Mouse (Mus musculus): ENCODE measurements around the gene Atf3. TPM values are rescaled to one million over a fixed set of nuclear protein-coding genes. Genes with fewer than 3 reads are reported as not detected.

Atf3 gene
- polyA plus RNA-seq, 1 experiment from 2014 or later = 1.4 TPM

- Histone ChIP-seq H3K4me2 (replicated peaks) (no peak overlapping the region), H3K4me1 (replicated peaks; ENCODE audit: control insufficient read depth, insufficient read depth, low read length) (0 out of 2 replicates have a peak, but pooled peaks cover 2% of the 10 kb centered on the region), H3K36me3 (replicated peaks; ENCODE audit: control insufficient read depth, insufficient read depth) (no peaks in the 10 kb centered on the region), H3K27me3 (ENCODE audit: control insufficient read depth, insufficient read depth, low read length) (no peaks in the 10 kb centered on the region), H3K9ac (no peak overlapping the region), H3K27ac (peak overlapping the region; percentile 79), H3K9me3 (ENCODE audit: control insufficient read depth, low read length) (0 out of 2 replicates have a peak, but pooled peaks cover 3% of the 10 kb centered on the region), H3K4me3 (replicated peaks; ENCODE audit: low read length) (no peak overlapping the region)
- 87% methylated on average over 1 of the region's 1 CpGs for WGBS
- ATAC-seq (ENCODE audit: low FRiP score) (no peak), DNase-seq (ENCODE audit: low spot score) (no peak)
Observed at GRCm38 (mm10) chr1:191241574-191241973, 23.7 kb upstream of the Atf3 start.

GRCm38 (mm10) chr1:191239602-191240001, 21.8 kb upstream of the Atf3 start:
- no peak overlapping the region for H3K27ac ChIP-seq
- no peak for ATAC-seq (ENCODE audit: low FRiP score)
- no peaks in the 10 kb centered on the region for H3K36me3 ChIP-seq (replicated peaks; ENCODE audit: control insufficient read depth, insufficient read depth)
- H3K4me1 ChIP-seq (replicated peaks; ENCODE audit: control insufficient read depth, insufficient read depth, low read length) = 0 out of 2 replicates have a peak, but pooled peaks cover 2% of the 10 kb centered on the region
- WGBS = 81% methylated on average over 4 of the region's 4 CpGs
- no peak overlapping the region for H3K9ac ChIP-seq
- no peak for DNase-seq (ENCODE audit: low spot score)
- H3K4me3 ChIP-seq (replicated peaks; ENCODE audit: low read length) = no peak overlapping the region
- H3K4me2 ChIP-seq (replicated peaks) = no peak overlapping the region
- H3K9me3 ChIP-seq (ENCODE audit: control insufficient read depth, low read length) = no peaks in the 10 kb centered on the region
- H3K27me3 ChIP-seq (ENCODE audit: control insufficient read depth, insufficient read depth, low read length) = no peaks in the 10 kb centered on the region

- no peak overlapping the region for H3K9ac ChIP-seq
- 82% methylated on average over 6 of the region's 6 CpGs for WGBS
- ATAC-seq (ENCODE audit: low FRiP score) (no peak), DNase-seq (ENCODE audit: low spot score) (no peak)
- no peak overlapping the region for H3K27ac ChIP-seq
- no peaks in the 10 kb centered on the region for H3K27me3 ChIP-seq (ENCODE audit: control insufficient read depth, insufficient read depth, low read length)
- H3K9me3 ChIP-seq (ENCODE audit: control insufficient read depth, low read length) = no peaks in the 10 kb centered on the region
- H3K4me3 ChIP-seq (replicated peaks; ENCODE audit: low read length) = no peak overlapping the region
- no peaks in the 10 kb centered on the region for H3K36me3 ChIP-seq (replicated peaks; ENCODE audit: control insufficient read depth, insufficient read depth)
- no peaks in the 10 kb centered on the region for H3K4me1 ChIP-seq (replicated peaks; ENCODE audit: control insufficient read depth, insufficient read depth, low read length)
- no peak overlapping the region for H3K4me2 ChIP-seq (replicated peaks)
Observed at GRCm38 (mm10) chr1:191235788-191236542, 18.1 kb upstream of the Atf3 start.

GRCm38 (mm10) chr1:191234837-191235236, 17.0 kb upstream of the Atf3 start:
- no peaks in the 10 kb centered on the region for H3K36me3 ChIP-seq (replicated peaks; ENCODE audit: control insufficient read depth, insufficient read depth)
- DNase-seq (ENCODE audit: low spot score) = no peak
- 92% methylated on average over 4 of the region's 4 CpGs for WGBS
- H3K4me3 ChIP-seq (replicated peaks; ENCODE audit: low read length) = no peak overlapping the region
- no peak for ATAC-seq (ENCODE audit: low FRiP score)
- no peaks in the 10 kb centered on the region for H3K9me3 ChIP-seq (ENCODE audit: control insufficient read depth, low read length)
- H3K9ac ChIP-seq = no peak overlapping the region
- H3K4me1 ChIP-seq (replicated peaks; ENCODE audit: control insufficient read depth, insufficient read depth, low read length) = no peaks in the 10 kb centered on the region
- H3K27ac ChIP-seq = no peak overlapping the region
- H3K4me2 ChIP-seq (replicated peaks) = no peak overlapping the region
- no peaks in the 10 kb centered on the region for H3K27me3 ChIP-seq (ENCODE audit: control insufficient read depth, insufficient read depth, low read length)

GRCm38 (mm10) chr1:191230355-191230931, 12.6 kb upstream of the Atf3 start:
- WGBS = 85% methylated on average over 6 of the region's 6 CpGs
- Histone ChIP-seq H3K4me1 (replicated peaks; ENCODE audit: control insufficient read depth, insufficient read depth, low read length) (peaks cover 5% of the 10 kb centered on the region; the same call in 1 of the 2 replicates), H3K4me3 (replicated peaks; ENCODE audit: low read length) (no peak overlapping the region), H3K9ac (no peak overlapping the region), H3K27me3 (ENCODE audit: control insufficient read depth, insufficient read depth, low read length) (no peaks in the 10 kb centered on the region), H3K27ac (no peak overlapping the region), H3K4me2 (replicated peaks) (no peak overlapping the region), H3K9me3 (ENCODE audit: control insufficient read depth, low read length) (no peaks in the 10 kb centered on the region), H3K36me3 (replicated peaks; ENCODE audit: control insufficient read depth, insufficient read depth) (no peaks in the 10 kb centered on the region)
- no peak for DNase-seq (ENCODE audit: low spot score)
- no peak for ATAC-seq (ENCODE audit: low FRiP score)

GRCm38 (mm10) chr1:191226570-191226969, 8.7 kb upstream of the Atf3 start:
- Histone ChIP-seq H3K27me3 (ENCODE audit: control insufficient read depth, insufficient read depth, low read length) (no peaks in the 10 kb centered on the region), H3K36me3 (replicated peaks; ENCODE audit: control insufficient read depth, insufficient read depth) (no peaks in the 10 kb centered on the region), H3K27ac (no peak overlapping the region), H3K9ac (no peak overlapping the region), H3K4me3 (replicated peaks; ENCODE audit: low read length) (no peak overlapping the region), H3K4me1 (replicated peaks; ENCODE audit: control insufficient read depth, insufficient read depth, low read length) (peaks cover 18% of the 10 kb centered on the region), H3K4me2 (replicated peaks) (no peak overlapping the region), H3K9me3 (ENCODE audit: control insufficient read depth, low read length) (no peaks in the 10 kb centered on the region)
- DNase-seq (ENCODE audit: low spot score) = no peak
- ATAC-seq (ENCODE audit: low FRiP score) = no peak
- WGBS = 82% methylated on average over 2 of the region's 2 CpGs

- H3K27ac ChIP-seq = no peak overlapping the region
- no peak for DNase-seq (ENCODE audit: low spot score)
- H3K4me2 ChIP-seq (replicated peaks) = no peak overlapping the region
- H3K36me3 ChIP-seq (replicated peaks; ENCODE audit: control insufficient read depth, insufficient read depth) = no peaks in the 10 kb centered on the region
- H3K27me3 ChIP-seq (ENCODE audit: control insufficient read depth, insufficient read depth, low read length) = no peaks in the 10 kb centered on the region
- WGBS = 96% methylated on average over 2 of the region's 2 CpGs
- ATAC-seq (ENCODE audit: low FRiP score) = no peak
- no peak overlapping the region for H3K9ac ChIP-seq
- peaks cover 18% of the 10 kb centered on the region for H3K4me1 ChIP-seq (replicated peaks; ENCODE audit: control insufficient read depth, insufficient read depth, low read length)
- no peak overlapping the region for H3K4me3 ChIP-seq (replicated peaks; ENCODE audit: low read length)
- no peaks in the 10 kb centered on the region for H3K9me3 ChIP-seq (ENCODE audit: control insufficient read depth, low read length)
Observed at GRCm38 (mm10) chr1:191225771-191226170, 7.9 kb upstream of the Atf3 start.

- DNase-seq (ENCODE audit: low spot score) (no peak), ATAC-seq (ENCODE audit: low FRiP score) (no peak)
- H3K4me1 ChIP-seq (replicated peaks; ENCODE audit: control insufficient read depth, insufficient read depth, low read length) = peaks cover 18% of the 10 kb centered on the region
- H3K27me3 ChIP-seq (ENCODE audit: control insufficient read depth, insufficient read depth, low read length) = no peaks in the 10 kb centered on the region
- no peaks in the 10 kb centered on the region for H3K9me3 ChIP-seq (ENCODE audit: control insufficient read depth, low read length)
- WGBS = 51% methylated on average over 9 of the region's 9 CpGs
- H3K4me3 ChIP-seq (replicated peaks; ENCODE audit: low read length) = peak overlapping the region; percentile 71
- H3K36me3 ChIP-seq (replicated peaks; ENCODE audit: control insufficient read depth, insufficient read depth) = no peaks in the 10 kb centered on the region
- H3K27ac ChIP-seq = no peak overlapping the region
- peak overlapping the region; percentile 90 for H3K9ac ChIP-seq
- peak overlapping the region; percentile 94 for H3K4me2 ChIP-seq (replicated peaks)
Observed at GRCm38 (mm10) chr1:191224981-191225703, 7.3 kb upstream of the Atf3 start.

GRCm38 (mm10) chr1:191224302-191224980, 6.6 kb upstream of the Atf3 start:
- Histone ChIP-seq H3K27ac (peak overlapping the region; percentile 54), H3K4me1 (replicated peaks; ENCODE audit: control insufficient read depth, insufficient read depth, low read length) (peaks cover 18% of the 10 kb centered on the region), H3K9me3 (ENCODE audit: control insufficient read depth, low read length) (no peaks in the 10 kb centered on the region)

More at GRCm38 (mm10) chr1:191224302-191224980, 6.6 kb upstream of the Atf3 start:
- 2% methylated on average over 57 of the region's 57 CpGs for WGBS
- Histone ChIP-seq H3K27me3 (ENCODE audit: control insufficient read depth, insufficient read depth, low read length) (no peaks in the 10 kb centered on the region), H3K9ac (peak overlapping the region; percentile 90), H3K4me2 (replicated peaks) (peak overlapping the region; percentile 94), H3K36me3 (replicated peaks; ENCODE audit: control insufficient read depth, insufficient read depth) (no peaks in the 10 kb centered on the region), H3K4me3 (replicated peaks; ENCODE audit: low read length) (peak overlapping the region; percentile 71)
- ATAC-seq (ENCODE audit: low FRiP score) (peak; percentile 88), DNase-seq (ENCODE audit: low spot score) (peak; percentile 97)
